Mouse (Mus musculus) spleen, postnatal 10 days (tissue): ENCODE measurements around the gene Sh3glb1.
A peak's percentile ranks its signal among the peaks of the same experiment; 100 is the strongest.
"Not testable (repeated sequence)": the region's sequence is repeated elsewhere in the genome, so short reads cannot be mapped to it uniquely, and the experiment has no call there.

ENCODE experiments used
- DNase-seq, 2 experiments: peaks; one replicate each; pipeline ENCODE4 v3.0.0; 2021 to 2022; ENCODE audit warnings: low spot score in 2 of 2

Gene Sh3glb1

DNA sequence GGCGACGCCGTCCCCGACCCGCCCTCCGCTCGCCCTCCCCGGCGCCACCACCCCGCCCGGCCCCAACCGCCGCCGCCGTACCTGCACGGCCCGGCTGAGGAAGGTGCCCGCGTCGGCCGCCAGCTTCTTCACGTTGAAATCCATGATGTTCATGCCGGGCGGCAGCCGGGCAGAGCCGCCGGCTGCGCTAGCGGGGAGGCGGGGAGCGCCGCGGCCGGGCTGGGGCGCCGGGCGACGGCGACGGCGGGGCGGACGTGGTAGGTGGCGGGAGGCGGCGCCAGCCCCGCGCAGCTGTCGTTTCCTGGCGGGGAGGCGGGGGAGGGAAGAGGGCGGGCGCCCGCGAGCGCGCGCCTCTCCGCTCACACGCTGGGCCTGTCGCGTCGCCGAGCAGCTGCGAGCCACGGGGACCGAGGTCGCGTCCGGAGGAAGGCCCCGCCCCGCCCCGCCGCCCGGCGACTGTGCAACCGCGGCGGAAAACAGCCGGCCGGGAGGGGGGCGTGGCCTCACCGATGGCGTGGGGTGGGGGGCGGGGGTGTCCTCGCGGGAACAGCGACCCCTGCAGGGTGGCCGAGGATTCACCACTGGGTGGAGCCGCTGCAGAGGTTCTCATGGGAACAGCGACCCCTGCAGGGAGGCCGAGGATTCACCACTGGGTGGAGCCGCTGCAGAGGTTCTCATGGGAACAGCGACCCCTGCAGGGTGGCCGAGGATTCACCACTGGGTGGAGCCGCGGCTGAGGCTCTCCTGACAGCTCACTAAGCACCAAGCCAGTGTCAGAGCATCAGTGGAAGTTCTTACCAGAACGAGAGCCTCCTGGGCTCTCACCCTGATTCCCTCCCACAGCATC lies at the start of gene Sh3glb1:
Gene Sh3glb1 (minus strand): TSS at position 435 of the 847 bp plus-strand sequence.
- DNase-seq, result peak; percentile 99 to 100

DNA sequence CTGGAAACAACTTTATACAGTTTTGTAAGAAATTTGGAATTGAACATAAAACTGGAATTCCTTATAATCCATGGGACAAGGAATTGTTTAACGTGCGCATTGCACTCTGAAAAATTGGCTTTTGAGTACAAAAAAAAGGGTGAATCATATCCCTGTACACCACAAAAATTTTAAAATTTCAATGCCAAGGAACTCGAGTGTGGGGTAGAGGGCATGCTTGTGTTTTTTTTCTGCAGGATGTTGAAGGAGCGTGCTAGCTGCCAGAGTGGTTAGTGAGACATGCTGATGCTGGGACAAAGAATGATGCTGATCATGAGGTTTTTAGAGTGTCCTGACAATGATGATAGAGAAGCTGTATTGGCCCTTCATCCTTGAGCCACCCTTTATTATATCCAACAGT lies 45.0 kb upstream of the Sh3glb1 start:
- no peak for DNase-seq

DNA sequence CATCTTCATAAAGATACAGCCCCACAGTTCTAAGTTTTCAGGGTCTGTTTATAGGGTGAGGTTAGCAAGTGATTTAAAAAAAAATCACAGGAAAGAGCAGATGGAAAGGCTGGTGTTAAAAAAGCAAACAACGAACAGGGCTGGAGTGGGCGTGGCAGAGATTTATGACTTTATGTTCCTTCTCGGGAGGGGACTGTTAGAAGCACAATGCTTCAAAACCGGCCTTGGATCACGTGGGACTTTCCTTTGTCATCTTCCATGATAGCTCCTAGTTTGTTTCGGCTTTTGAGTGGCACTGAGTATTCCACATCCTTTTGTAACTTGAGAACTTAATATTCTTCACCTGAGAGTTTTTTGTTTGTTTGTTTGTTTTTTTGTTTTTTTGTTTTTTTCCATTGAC lies 41.3 kb upstream of the Sh3glb1 start:
- no peak for DNase-seq

DNA sequence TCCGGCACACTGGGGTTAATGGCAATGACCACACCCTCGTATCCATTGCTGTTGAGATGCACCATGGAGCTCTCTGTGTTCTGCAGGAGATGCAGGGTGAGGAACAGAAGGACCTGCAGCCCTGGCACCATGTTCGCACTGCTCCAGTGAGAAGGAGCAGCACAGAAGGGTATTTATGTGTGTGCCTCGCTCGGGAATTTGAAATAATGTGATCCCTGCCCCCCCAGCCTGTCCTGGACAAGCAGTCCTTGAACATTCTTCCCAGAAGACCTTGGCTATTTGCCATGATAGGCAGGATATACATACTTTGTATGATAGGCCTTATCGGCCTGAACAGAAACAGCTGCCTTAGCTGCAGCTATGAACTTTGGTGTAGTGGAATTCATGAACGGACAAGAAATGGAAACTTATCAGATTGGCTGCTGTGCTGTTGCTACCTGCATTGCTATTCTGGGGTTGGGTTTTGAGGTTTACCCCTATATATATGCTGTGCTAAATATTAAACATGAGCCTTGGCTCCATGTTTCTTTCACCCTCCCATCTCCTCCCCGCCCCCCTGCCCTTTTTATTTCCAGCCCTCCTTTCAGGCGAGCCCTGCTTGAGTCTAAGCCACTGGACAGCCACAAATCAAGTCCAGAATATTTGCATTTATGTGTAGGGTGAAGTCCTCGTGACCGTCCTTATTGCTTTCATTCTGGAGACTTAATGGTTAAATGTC lies 40.6 kb upstream of the Sh3glb1 start, which contains the start of gene Clca3a1:
Gene Clca3a1 (minus strand): TSS at position 386 of the 718 bp plus-strand sequence.
- DNase-seq, result peak in 1 of 2 experiments; percentile 35

DNA sequence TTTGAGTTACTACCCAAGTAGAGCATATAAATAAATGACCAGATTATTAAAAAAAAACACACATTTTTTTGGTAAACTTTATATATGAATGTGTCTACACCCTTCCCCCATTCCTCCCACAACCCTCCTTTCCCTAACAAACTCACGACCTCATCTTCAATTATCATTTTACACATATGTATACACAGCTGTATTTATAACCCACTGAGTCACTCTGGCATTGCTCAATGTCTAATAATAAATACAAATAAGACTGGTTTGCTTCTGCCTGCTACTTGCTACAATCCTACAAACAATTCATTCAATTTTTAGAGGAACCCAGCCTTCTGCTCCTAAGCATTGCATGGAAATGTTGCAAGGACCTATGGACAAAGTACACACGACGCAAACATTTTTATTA lies 39.6 kb upstream of the Sh3glb1 start:
- DNase-seq, result no peak

DNA sequence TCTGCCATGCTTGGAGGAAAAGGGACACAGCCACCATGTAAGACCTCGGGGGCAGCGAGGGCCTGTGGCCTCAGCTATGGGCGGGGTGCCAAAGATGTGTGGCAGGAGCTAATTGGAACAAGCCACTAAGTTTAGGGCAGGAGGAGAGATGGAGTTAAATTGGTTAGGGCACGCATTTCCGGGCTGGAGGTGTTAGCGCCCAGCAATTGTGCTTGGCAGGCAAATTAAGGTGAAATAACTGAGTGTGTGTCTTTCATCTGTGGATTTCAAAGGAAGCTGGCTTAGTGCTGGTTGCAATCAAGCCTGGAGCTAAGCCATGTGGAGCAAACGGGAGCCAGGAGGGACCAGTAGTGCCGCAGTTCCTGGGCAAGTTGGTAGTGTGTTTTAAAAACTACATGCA lies 36.0 kb upstream of the Sh3glb1 start:
- DNase-seq, result not testable (repeated sequence)

DNA sequence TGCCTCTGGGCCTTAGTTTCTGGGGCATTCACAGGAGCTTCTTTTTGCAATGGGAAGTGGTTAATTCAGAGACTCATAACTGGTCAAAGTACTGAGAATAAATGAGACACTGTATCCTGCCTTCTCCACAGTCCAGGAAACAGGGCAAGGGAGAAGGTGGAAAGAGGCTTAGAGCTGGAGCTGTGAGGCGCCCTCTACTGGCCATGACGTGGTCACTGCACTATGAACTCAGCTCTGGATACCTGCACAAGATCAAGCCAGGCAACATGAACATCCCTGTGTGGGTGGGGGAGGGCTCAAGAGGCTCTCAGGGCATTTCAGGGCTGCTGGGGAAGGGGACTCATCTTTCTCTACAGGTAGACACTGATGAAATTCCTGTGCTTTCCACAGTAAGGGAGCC lies 33.0 kb upstream of the Sh3glb1 start:
- DNase-seq, result peak in 1 of 2 experiments; percentile 49

DNA sequence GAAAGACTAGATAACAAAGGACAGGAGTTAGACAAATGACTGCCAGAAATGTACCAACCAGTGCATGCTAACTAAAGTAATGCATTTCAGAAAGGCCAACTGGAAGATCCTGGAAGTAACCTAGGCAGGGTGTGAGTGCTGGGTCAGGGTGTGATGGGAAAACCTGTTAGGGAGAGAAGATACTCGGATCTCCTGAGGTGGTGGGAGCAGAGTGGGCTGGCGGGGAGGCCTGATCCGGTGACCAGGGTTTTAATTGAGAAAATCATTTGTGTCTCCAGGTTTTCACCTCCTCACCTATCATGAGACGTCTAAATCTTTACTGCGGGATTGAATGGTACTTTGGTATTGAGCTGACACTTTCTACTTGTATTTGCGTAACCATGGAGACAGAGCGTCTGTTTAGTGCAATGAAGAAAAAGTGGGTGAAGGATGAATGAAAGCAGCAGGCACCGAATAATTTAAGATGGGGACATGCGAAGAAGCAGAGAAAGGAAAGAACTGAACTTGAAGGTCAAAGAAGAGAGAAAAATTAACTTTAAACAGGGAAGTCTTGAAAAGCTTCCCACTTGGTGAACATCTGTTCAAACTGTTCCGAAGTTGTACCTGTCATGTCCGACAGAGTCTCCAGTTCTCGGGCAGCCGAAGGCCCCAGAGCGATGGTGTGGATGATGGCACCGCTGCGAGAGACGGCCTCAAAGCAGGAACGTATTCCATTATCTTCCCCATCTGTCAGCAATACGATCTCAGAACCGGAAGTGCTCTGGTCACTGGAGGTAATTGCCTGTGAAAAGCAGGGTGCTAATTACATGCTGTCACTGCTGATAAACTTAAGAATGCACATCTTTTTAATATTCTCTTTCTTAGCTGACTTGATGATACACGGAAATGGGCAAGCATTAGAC lies 29.2 kb upstream of the Sh3glb1 start:
- DNase-seq, result not testable (repeated sequence)

DNA sequence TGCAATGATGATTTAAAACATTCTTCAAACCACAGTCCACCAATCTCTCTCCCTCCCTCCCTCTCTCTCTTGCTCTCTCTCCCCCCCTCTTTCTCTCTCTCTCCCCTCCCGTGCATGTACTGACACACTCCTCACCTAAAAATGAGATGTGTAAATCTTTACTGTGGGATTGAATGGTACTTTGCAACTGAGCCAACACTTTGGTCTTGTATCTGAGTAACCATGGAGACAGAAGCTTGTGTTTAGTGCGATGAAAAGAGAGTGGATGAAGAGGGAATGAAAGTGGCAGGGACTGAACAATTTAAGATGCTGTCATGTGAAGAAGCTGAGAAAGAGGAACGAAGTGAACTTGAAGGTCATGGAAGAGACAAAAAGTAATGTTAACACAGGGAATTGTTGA lies 27.6 kb upstream of the Sh3glb1 start:
- DNase-seq, result not testable (repeated sequence)

DNA sequence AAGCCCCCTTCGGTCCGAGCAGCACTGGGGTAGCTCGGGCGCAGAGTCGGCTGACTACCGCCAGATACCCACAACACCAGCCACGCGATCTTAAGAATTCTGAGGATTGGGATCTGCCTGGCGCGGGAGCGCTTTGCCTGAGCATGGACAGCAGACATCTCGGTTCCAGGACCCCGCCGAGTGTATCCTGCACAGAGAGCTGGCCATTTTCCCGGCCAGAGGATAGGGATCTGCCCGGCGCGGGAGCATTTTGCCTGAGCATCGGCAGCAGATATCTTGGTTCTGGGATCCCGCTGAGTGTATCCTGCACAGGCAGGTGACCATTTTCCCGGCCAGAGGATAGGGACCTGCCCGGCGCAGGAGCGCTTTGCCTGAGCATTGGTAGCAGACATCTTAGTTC lies 18.3 kb upstream of the Sh3glb1 start:
- not testable (repeated sequence) for DNase-seq

DNA sequence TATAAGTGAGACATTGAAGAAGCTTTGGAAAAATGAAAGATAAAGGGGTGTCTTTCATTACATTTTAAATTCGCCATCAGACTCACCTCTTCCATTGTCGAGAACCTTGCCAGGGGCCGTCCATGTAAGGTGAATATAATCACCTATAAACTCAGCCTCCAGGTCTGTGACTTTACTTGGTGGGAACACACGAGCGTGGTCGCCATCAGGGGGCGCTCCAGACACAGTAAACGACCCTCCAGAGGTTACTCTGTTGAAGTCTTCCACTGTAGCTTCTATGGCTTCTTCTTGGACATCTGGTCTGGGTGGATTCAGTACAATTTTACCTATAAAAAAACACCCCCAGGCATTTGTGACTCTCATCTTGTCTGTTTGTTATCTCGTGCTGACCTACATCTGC lies 16.7 kb upstream of the Sh3glb1 start:
- peak in 1 of 2 experiments; percentile 72 for DNase-seq

DNA sequence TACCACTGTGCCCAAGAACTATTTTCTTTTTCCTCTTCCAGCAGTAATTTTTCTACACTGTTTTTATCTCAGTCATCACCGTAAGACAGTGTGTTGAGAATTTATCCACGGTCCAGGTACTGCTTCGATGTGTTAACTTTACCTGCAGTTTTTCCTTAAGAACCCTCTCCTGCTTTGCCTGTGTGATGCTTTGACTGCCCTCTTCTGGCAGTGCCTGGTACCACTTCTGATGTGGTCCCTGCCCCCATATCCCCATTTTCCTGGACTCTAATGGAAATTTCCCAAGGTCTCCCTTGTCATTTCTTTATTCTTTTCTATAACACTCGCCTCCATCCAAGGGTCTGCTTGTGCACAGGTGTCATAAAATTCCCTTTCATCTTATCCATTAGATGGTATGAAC lies 3.3 kb upstream of the Sh3glb1 start:
- peak; percentile 59 to 78 for DNase-seq

DNA sequence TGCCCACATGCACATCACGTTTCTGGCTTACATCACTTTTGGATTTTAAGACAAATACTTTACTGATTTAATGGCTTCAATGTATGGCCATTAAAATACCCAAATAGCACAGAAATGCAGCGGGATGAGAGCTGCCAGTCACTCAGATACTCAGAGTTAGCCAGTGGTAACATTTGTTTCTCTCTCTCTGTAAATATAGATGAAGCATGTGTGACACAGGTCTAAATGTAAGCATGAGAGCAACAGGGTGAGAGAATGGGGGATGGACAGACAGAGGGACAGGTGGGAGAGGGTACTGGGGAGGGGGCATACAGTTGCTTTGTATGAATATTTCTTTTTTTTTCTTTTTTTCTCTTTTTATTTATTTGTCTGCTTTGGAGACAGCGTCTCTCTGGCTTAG lies 2.4 kb upstream of the Sh3glb1 start:
- DNase-seq, result not testable (repeated sequence)

DNA sequence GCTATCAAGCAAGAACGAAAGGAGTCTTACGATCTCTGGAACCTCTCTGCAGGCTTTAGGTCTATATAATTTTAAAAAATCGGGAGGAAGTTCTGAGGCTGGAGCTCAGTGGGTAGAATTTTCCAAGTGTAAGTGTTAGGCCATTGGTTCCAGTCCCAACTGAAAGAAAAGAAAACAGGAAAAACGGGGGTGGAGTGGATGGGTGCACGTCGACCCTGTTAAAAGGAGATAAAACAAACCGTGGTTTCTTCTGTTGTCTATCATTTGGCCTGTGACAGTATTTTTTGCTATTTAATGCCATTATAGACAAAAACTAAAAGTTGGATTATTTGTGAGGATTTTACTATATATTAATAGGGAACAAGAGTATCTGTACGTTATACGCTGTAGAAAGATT lies 1.7 kb upstream of the Sh3glb1 start:
- DNase-seq, result no peak

DNA sequence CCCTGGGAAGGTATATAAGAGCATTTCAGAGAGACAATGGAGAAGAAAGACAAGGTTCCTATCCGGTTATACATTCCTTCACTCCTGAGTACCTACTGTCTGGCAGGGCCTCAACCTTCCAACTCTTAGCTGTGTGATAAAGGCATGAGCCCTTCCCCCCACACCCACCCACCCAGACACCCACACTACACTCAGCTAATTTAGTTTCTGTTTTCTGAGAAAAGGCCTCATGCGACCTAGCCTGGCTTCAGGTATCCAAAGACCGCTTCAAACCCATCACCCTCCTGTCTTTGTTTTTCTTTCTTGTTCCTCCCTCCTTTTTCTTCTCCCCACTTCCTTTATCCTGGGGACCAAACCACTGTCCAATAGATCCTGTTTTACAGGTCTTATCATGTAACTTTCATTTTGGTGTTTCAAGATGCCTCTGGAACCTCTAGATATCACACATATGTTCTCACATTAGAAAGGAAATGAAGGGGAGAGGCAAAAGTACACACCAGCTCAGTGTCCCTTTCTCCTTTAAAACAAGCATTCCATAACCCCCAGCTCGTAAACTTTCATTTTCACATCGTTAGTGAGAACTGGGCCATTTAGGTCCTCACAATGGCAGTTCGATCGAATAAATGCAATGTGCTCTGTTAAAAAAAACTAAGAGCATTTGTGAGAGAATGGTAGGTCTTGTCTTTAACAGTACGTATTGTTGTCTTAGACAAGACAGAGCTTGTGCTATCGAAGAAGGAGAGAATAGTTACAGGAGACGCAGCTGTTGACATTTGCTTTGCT lies 1.1 kb upstream of the Sh3glb1 start:
- no peak for DNase-seq

DNA sequence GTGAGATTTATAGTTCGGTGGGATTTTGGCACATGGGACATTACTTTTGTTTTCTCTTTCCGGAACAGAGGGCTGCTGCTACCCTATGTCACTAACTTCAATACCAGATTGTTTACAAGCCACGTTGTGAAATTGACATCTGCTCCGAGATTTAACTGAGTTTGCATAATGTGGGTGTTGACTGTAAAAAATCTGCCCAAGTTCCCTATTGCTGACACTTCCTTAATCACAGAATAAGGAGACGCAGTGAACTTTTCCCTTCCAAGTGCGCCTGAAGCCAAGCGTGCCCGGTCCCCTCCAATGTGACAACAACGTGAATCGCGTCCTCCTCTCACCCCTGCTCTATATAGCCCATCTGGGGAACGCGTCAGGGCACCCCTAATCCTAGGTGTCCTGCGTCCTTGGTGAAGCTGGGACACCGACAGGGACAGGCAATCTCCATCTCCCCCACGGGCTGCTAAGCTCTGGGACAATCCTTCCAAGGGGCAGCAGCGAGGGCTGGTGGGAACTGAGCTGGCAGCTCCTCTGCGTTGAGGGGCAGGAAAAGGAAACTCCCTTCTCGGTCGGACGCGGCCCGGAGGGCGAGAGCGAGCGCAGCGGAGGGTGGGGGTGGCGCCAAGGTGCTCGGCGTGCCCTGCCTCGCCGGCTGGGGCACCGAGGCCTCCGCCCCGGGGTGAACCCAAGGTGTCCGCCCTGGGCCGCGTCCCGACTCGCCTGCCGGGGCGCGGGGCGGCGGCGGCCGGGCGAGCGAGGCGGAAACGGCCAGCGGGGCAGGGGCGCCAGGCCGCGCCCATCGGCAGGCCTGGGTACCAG lies 841 bp downstream of the Sh3glb1 start:
- peak; percentile 77 to 84 for DNase-seq

DNA sequence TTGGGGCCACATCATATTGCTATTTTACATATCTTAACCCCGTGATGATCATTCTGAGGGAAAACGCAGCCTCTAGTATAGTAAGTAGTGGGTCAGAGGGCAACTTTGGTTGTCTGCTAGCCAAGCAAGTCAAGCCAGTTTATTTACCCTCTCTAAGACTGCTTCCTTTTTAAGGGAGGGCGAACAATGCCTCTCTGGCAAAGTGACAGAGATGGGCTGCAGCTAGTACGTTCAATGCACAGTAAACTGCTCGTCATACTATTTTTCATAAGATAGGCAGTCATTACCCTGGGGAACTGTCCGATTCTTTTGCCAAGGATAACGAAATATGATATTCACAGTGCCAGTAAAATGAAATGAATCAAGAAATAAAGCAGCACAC lies 1.4 kb downstream of the Sh3glb1 start:
- no peak for DNase-seq

DNA sequence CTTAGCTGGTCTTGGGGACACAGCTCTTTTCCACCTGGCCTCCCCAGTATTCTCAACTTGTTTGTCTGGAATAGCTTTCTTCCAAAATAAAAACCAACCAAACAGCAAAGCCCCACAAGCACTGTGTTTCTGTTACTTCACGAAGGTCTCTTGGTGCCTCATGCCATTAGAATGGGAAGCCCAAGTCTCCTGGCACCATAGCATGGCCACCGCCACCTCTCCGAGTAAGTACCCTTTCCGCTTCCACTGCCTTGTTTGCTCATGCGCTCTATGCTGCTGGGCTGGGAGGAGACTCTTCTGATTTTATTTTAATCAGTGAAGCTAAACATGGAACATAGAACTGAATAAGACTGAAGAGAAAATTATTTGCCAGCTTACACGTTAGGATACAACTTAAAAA lies 2.3 kb downstream of the Sh3glb1 start:
- no peak for DNase-seq

DNA sequence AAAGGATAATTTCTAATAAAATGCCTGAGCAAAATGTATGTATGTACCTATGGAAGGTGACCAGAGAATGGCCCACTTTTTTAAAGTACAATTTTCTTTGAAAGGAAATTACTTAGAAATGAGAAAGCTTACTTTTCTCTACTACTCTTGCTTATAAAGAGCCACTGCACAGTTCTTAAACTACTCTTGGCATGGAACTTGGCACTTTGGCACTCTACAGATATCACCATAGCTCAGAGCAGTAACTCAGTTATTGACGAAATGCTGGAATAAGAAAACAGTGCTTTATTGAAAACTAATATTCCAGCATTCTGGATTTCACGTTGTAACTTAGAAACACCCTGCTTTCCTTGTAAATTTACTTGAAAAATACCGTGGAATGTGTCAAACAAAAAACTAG lies 3.0 kb downstream of the Sh3glb1 start:
- no peak for DNase-seq

DNA sequence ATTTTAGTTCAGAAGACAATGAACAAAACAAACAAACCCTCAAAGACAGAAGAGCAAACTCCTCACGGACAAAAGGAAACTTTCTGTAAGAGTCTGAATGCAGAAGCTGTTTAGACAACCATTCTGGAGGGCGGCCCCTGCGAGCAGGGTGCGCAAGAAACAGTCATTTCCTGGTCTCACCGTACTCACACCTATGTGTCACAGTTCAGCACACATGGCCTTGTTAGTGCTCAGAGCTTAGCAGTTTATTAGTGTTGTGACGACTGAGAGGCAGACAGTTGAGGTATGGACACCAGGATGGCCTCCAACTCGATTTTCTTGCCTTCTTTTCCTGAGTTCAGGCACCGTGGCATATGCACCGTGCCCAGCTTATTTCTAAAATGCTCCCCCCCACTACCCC lies 4.2 kb downstream of the Sh3glb1 start:
- no peak for DNase-seq
